Mouse (Mus musculus) heart, adult 2 months (tissue): ENCODE measurements at regions not wholly inside any gene's neighbourhood (a gene's known extent, or its start where the extent isn't known, plus 50 kb on each side); places are given as distances from the start of the nearest gene placed in this dataset.

ENCODE experiments used
- CTCF ChIP-seq: fragments of 200-600 bp; IDR thresholded peaks from 2 replicates; pipeline ENCODE4 v1.8.1; 2022; ENCODE audit warnings: antibody characterized with exemption, mild to moderate bottlenecking, moderate library complexity
- EP300 ChIP-seq: fragments of 200-500 bp; IDR thresholded peaks from 2 replicates; pipeline ENCODE4 v1.6.1; 2011; ENCODE audit warnings: low read depth, low read length, control low read depth; ENCODE audit not compliant: insufficient read depth
- POLR2A ChIP-seq: fragments of 200-500 bp; IDR thresholded peaks from 2 replicates; pipeline ENCODE4 v1.6.1; 2011; ENCODE audit warnings: mild to moderate bottlenecking, low read depth, low read length, control low read depth; ENCODE audit not compliant: insufficient read depth

GRCm38 (mm10) chr2:74246631-74247030, 332.6 kb downstream of the Lnpk start:
- TF ChIP-seq CTCF, result no peak
- TF ChIP-seq POLR2A, result no peak
- TF ChIP-seq EP300, result no peak
